Mouse (Mus musculus): ENCODE data around the gene Hoxa1.

DNA sequence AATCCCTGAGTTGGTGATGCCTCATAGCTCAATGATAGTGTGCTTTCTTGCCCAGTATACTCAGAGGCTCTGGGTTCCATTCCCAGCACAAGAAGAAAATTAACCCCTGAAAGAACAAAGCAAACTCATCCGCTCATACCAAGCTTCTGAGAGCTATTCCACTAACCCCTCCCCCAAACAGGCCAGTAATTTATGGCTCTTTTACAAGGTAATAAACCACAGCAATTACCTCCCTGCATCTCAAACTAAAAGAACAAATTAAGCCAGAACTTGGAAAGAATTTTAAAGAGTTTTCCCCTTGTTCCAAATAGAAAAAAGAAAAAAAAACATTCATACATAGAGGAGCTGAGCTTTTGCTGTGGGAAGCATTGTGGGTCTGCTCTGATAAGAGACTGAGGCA is 24.7 kb upstream of the Hoxa1 start:
- TF ChIP-seq CTCF (IDR thresholded peaks at IDR 0.05; ENCODE audit: borderline replicate concordance, extremely low read depth, insufficient read depth, insufficient read length) (no peak), POLR2A (IDR thresholded peaks at IDR 0.05; ENCODE audit: borderline replicate concordance, extremely low read depth, insufficient read depth, insufficient read length, poor library complexity, severe bottlenecking) (no peak)

Measured in brain, embryonic 14.5 days (tissue).